In the genomic region with DNA sequence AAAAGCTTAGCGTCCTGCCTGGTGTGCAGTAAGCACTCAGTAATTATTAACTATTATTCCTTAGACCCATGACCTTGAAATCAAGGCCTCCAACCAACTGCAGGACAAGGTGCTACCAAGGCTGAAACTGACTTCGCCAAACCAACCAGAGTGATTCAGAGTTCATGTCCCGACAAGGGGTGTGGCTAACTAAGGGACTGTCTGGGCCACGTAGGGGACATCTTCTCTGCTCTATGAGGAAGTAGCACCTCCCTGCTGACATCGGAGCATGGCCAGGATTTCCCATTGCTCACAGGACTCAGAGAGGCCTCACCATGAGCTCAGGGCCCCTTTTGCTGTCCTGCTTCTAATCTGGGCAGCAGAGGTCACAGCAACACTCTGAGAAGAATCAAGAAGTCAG, we compare ENCODE assay signal across 18 mouse cellular contexts. TPM values are rescaled to one million over a fixed set of nuclear protein-coding genes. Genes with fewer than 3 reads are reported as not detected.
DNase-seq lines count a peak whose midpoint lies in the region; ATAC-seq and TF ChIP-seq lines count a peak whose summit lies in the region.
"Had no signal": no experiment of that assay in that cellular context is flagged by ENCODE, and none has a peak within 500 bp of the region (broad histone marks: within the 10 kb centered on the region; RNA-seq: fewer than 3 reads in every experiment).

No protein-coding gene starts in this region.

- no peak overlapping the region for H3K9ac ChIP-seq in lung, postnatal 0 days (replicated peaks; ENCODE audit: low read depth)

- H3K27me3 ChIP-seq in lung, postnatal 0 days (replicated peaks; ENCODE audit: insufficient read depth, low read length): no peaks in the 10 kb centered on the region

- TF ChIP-seq EP300 in lung, postnatal 0 days (IDR thresholded peaks at IDR 0.05): no peak

- WGBS in lung, postnatal 0 days: 60% methylated on average over 5 of the region's 5 CpGs

- H3K4me3 ChIP-seq in lung, postnatal 0 days (ENCODE audit: low read depth, low read length): no peak overlapping the region
- H3K4me3 ChIP-seq: limb, embryonic 10.5 days had no signal

- no peaks in the 10 kb centered on the region for H3K9me3 ChIP-seq in lung, postnatal 0 days (ENCODE audit: low read length)
- H3K9me3 ChIP-seq: limb, embryonic 10.5 days had no signal

- no peak overlapping the region for H3K27ac ChIP-seq in lung, postnatal 0 days (ENCODE audit: low read length)
- H3K27ac ChIP-seq: limb, embryonic 10.5 days had no signal

- ATAC-seq in lung, postnatal 0 days: peak; percentile 14; the same call in 1 of the 2 replicates
- ATAC-seq in megakaryocyte progenitor cell, adult 5-6 weeks (replicated peaks; ENCODE audit: poor library complexity): peak; percentile 35; the same call in 1 of the 2 replicates
- ATAC-seq: forebrain, embryonic 16.5 days had no signal

- no peak for TF ChIP-seq CTCF in lung, postnatal 0 days (IDR thresholded peaks at IDR 0.05)

- no peaks in the 10 kb centered on the region for H3K4me1 ChIP-seq in lung, postnatal 0 days (ENCODE audit: insufficient read depth, low read depth, low read length)

- peaks cover 22% of the 10 kb centered on the region; the same call in 1 of the 2 replicates for H3K36me3 ChIP-seq in lung, postnatal 0 days (ENCODE audit: insufficient read depth, low read length)

- H3K4me2 ChIP-seq in lung, postnatal 0 days (replicated peaks; ENCODE audit: low read depth, low read length): no peak overlapping the region
- H3K4me2 ChIP-seq: heart, embryonic 11.5 days had no signal

- DNase-seq in adrenal gland, adult (ENCODE audit: inconsistent age in 2 of 2, low spot score in 1 of 2): peak; percentile 73 to 82
- DNase-seq in adrenal gland, postnatal 4 days (ENCODE audit: low spot score in 2 of 2): no peak
- DNase-seq in lung, postnatal 0 days (ENCODE audit: low spot score): no peak
- no peak for DNase-seq in lung, postnatal 4 days
- no peak for DNase-seq in layer of hippocampus, postnatal 25 days (ENCODE audit: extremely low spot score in 1 of 2, low spot score in 1 of 2)
- no peak for DNase-seq in gastrocnemius, postnatal 25 days
- no peak for DNase-seq in left cerebral cortex, adult 8-10 months (ENCODE audit: low spot score in 2 of 2)
- DNase-seq: cerebellum, adult 11 months; gastrocnemius, postnatal 10 days; heart, postnatal 4 days; lung, adult 2 months; right cerebral cortex, postnatal 14 days had no signal

RNA-seq across cellular contexts. Expression of gene Elf3, which starts 7.5 kb away (rescaled TPM):
- 1 to 10 TPM in 1 of 2 experiments, under 1 TPM in 1; 0.37 to 4.7 TPM for total RNA-seq in adrenal gland, postnatal 4 days (2021)
- 31.9 and 45.5 TPM in 2 replicates for polyA plus RNA-seq in lung, postnatal 0 days (2015; fragmentation: Nextera tagmentation; extraction: Ambion mirVana)
- total RNA-seq in megakaryocyte progenitor cell, adult 5-6 weeks (2015): not detected in 2 replicates
- total RNA-seq in megakaryocyte progenitor cell, adult 5-6 weeks (2017): 0.17 TPM in 1 of 2 replicates, not detected in the other
- total RNA-seq in layer of hippocampus, postnatal 25 days (2021): not detected
- under 1 TPM in 1 of 2 experiments, not detected in 1; 0.18 TPM for total RNA-seq in gastrocnemius, postnatal 25 days (2021)
- under 1 TPM in 2 of 4 experiments, not detected in 2; 0.19 to 0.20 TPM for total RNA-seq in left cerebral cortex, adult 8-10 months (2022)
- total RNA-seq: layer of hippocampus, postnatal 10 days; megakaryocyte-erythroid progenitor cell, adult 5-6 weeks had no signal

RNA-seq across cellular contexts. Expression of gene Rnpep, which starts 18.1 kb away (rescaled TPM):
- total RNA-seq in adrenal gland, postnatal 4 days (2021): 10 to 100 TPM; 47.3 to 48.8 TPM
- polyA plus RNA-seq in lung, postnatal 0 days (2015; fragmentation: Nextera tagmentation; extraction: Ambion mirVana): 50.2 and 67.5 TPM in 2 replicates
- 79.1 and 93.5 TPM in 2 replicates for total RNA-seq in megakaryocyte progenitor cell, adult 5-6 weeks (2015)
- 77.3 and 83.4 TPM in 2 replicates for total RNA-seq in megakaryocyte progenitor cell, adult 5-6 weeks (2017)
- 10 to 100 TPM; 51.3 to 57.3 TPM for total RNA-seq in layer of hippocampus, postnatal 25 days (2021)
- 10 to 100 TPM; 12.0 to 12.9 TPM for total RNA-seq in gastrocnemius, postnatal 25 days (2021)
- total RNA-seq in left cerebral cortex, adult 8-10 months (2022): 10 to 100 TPM; 47.8 to 53.4 (median 49.7) TPM

RNA-seq across cellular contexts. Expression of gene Timm17a, which starts 47.7 kb away (rescaled TPM):
- 100 to 1,000 TPM; 175 to 176 TPM for total RNA-seq in adrenal gland, postnatal 4 days (2021)
- polyA plus RNA-seq in lung, postnatal 0 days (2015; fragmentation: Nextera tagmentation; extraction: Ambion mirVana): 164 and 186 TPM in 2 replicates
- total RNA-seq in megakaryocyte progenitor cell, adult 5-6 weeks (2015): 81.8 and 87.0 TPM in 2 replicates
- 36.7 and 48.2 TPM in 2 replicates for total RNA-seq in megakaryocyte progenitor cell, adult 5-6 weeks (2017)
- total RNA-seq in layer of hippocampus, postnatal 25 days (2021): 100 to 1,000 TPM; 151 to 176 TPM
- 100 to 1,000 TPM; 282 to 296 TPM for total RNA-seq in gastrocnemius, postnatal 25 days (2021)
- total RNA-seq in left cerebral cortex, adult 8-10 months (2022): 100 to 1,000 TPM; 171 to 192 (median 176) TPM

RNA-seq across cellular contexts. Expression of gene Lmod1, which starts 58.8 kb away (rescaled TPM):
- total RNA-seq in adrenal gland, postnatal 4 days (2021): 1 to 10 TPM in 1 of 2 experiments, under 1 TPM in 1; 0.81 to 1.1 TPM
- 2.6 and 2.8 TPM in 2 replicates for polyA plus RNA-seq in lung, postnatal 0 days (2015; fragmentation: Nextera tagmentation; extraction: Ambion mirVana)
- not detected in 2 replicates for total RNA-seq in megakaryocyte progenitor cell, adult 5-6 weeks (2015)
- not detected in 2 replicates for total RNA-seq in megakaryocyte progenitor cell, adult 5-6 weeks (2017)
- under 1 TPM; 0.56 to 0.64 TPM for total RNA-seq in layer of hippocampus, postnatal 25 days (2021)
- 10 to 100 TPM in 1 of 2 experiments, 1 to 10 TPM in 1; 3.0 to 10.9 TPM for total RNA-seq in gastrocnemius, postnatal 25 days (2021)
- under 1 TPM; 0.38 to 0.91 (median 0.77) TPM for total RNA-seq in left cerebral cortex, adult 8-10 months (2022)
- total RNA-seq: megakaryocyte-erythroid progenitor cell, adult 5-6 weeks had no signal

Comparison
In these comparisons a context has a peak if more than half of its experiments do, and no peak if none do; other contexts are left out.
1. DNase-seq: peak in adrenal gland, adult (2 of 2); none in adrenal gland, postnatal 4 days (0 of 2), lung, postnatal 0 days (single experiment), lung, postnatal 4 days (0 of 2), layer of hippocampus, postnatal 25 days (0 of 2), gastrocnemius, postnatal 25 days (single experiment) and left cerebral cortex, adult 8-10 months (0 of 2).